Mouse (Mus musculus): ENCODE measurements around the gene Heatr6.

Heatr6 gene

GRCm38 (mm10) chr11:83753581-83754181, at the start of gene Heatr6:
Gene Heatr6 (plus strand): TSS chr11:83753696.
- peak; percentile 69 for DNase-seq (ENCODE audit: low read depth)

GRCm38 (mm10) chr11:83703705-83704104, 49.8 kb upstream of the Heatr6 start, which contains the start of gene Wfdc17:
Gene Wfdc17 (plus strand): TSS chr11:83703991.
- no peak for DNase-seq (ENCODE audit: low read depth)

- no peak for DNase-seq (ENCODE audit: low read depth)
Observed at GRCm38 (mm10) chr11:83708715-83709114, 44.8 kb upstream of the Heatr6 start, which contains the start of gene Wfdc18. Gene Wfdc18 (plus strand): TSS chr11:83709015.

DNA sequence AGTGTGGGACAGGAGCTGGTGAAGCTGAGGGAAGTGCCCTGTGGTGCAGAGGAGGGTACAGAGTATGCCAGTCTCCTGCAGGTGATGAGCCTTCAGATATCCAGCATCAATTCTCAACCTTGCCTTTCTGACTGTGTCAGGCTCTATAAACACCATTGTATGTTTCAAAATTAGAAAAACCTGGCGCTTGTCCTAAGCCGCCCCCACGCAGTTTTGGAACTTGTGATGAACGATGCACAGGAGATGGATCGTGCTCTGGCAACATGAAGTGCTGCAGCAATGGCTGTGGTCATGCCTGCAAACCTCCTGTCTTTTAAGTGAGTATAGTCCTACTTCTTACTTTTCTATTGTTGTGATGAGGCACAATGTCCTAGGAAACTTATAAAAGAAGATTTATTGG, 43.8 kb upstream of the Heatr6 start:
- no peak for DNase-seq (ENCODE audit: low read depth)

DNA sequence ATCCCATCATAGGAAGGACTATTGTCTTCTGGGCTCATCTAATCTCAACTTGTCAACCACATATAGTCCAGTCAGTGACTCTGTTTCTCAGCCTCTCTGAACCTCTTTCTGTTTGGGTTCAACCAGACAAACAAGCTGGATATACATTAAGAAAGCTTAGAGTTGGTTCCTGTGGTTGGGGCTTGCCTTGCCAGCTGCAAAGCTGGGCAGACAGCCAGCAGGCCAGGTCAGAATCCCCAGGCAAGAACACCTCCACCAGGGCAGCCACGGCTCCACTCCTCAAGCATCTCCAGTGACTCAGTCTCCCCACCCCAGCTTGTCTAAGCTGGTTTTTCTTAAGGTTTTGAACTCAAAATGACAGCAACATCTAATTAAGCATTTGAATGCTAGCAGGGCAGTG, 40.8 kb upstream of the Heatr6 start:
- DNase-seq (ENCODE audit: low read depth): no peak

- DNase-seq (ENCODE audit: low read depth): no peak
Observed at GRCm38 (mm10) chr11:83713925-83714324, 39.6 kb upstream of the Heatr6 start.

DNA sequence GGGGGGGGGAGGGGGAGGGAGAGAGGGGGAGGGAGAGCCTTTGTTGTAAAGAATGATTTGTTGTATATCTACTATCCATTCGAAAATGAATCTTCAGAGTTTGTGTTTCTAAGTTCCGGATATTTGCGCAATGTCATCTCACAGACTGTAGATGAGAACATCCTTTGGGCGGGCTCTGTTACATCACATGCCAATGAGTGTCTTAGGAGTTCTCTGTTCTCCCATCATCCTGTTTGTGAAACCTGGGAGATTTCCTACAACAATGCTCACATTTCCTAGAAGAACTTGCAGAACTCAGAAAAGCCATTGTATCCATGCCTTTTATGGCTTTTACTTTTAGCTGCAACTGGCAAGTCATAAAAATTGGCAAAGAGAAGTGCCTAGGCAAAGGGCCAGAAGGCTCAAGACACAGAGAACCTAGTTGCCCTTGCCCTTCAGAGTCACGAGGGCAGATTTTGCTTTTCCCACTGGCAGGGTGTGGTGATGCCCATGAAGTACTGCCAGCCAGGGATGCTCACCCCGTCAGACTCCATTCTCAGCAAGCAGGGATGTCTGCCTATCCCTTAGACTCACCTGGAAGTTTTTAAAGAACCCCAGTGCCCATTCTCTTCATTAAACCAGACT, 36.3 kb upstream of the Heatr6 start:
- peak; percentile 36 for DNase-seq (ENCODE audit: low read depth)

DNA sequence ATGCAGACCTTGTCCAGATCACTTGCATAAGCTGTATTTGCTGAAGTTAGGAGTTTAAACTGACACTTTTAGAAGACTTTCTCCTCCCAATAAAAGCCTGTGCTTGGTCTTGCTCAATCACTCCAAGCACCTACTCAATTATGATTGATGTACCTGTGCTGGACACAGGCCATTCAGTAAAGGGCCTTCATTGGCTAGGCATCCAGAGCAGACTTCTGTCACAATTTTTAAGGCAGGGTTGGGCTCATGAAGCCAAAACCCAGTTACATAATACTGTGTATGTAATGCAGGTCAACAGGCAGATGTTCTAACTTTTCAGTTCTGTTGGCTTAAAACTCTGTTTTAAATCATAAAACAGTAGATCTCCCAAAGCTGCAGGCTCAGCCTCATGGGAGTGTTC, 32.7 kb upstream of the Heatr6 start:
- DNase-seq (ENCODE audit: low read depth): no peak

- DNase-seq (ENCODE audit: low read depth): no peak
Observed at GRCm38 (mm10) chr11:83728757-83729432, 24.6 kb upstream of the Heatr6 start.

- DNase-seq (ENCODE audit: low read depth): no peak
Observed at GRCm38 (mm10) chr11:83731116-83731515, 22.4 kb upstream of the Heatr6 start.

GRCm38 (mm10) chr11:83733071-83733640, 20.3 kb upstream of the Heatr6 start:
- DNase-seq (ENCODE audit: low read depth): no peak

GRCm38 (mm10) chr11:83734215-83734614, 19.3 kb upstream of the Heatr6 start:
- DNase-seq (ENCODE audit: low read depth): no peak

- DNase-seq (ENCODE audit: low read depth): no peak
Observed at GRCm38 (mm10) chr11:83735881-83736280, 17.6 kb upstream of the Heatr6 start.

DNA sequence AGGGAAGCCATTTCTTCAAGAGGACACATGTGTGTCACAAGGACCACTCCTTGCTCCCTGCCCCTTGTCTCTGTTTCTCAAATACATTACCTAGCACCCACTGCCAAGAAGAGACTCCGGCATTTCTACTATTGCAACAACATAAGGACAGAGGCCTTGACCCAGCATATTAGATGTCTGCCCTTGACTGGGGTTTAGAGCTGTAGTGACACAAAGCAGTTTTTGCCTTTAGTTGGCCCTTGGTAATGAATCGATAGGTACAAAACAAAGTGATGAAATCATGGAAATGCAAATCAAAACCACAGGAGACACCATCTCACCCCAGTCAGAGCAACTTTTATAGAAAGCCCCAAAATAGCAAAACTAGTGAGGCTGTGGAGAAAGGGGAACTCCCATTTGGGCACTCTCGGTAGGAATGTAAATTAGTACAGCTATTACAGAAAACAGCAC, 16.4 kb upstream of the Heatr6 start:
- no peak for DNase-seq (ENCODE audit: low read depth)

DNA sequence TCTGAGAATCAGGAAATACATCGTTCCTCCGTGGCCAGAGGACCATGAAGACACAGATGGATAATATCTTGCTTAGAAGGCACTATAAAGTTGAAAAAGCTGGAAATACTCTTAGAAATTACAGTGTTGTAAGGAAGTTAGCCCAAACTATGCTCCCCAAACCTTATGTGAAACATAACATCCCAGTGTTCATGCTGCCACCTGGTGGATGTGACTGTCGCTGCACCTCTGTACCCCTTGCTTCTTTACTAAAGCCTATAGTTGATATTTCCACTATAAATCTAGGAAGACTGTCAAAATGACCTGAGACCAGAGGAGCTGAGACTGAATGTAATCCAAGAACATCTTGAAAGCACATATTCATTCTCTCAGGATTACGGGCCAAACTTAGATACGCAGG, 14.3 kb upstream of the Heatr6 start:
- DNase-seq (ENCODE audit: low read depth): no peak

GRCm38 (mm10) chr11:83740443-83740991, 13.0 kb upstream of the Heatr6 start:
- no peak for DNase-seq (ENCODE audit: low read depth)

DNA sequence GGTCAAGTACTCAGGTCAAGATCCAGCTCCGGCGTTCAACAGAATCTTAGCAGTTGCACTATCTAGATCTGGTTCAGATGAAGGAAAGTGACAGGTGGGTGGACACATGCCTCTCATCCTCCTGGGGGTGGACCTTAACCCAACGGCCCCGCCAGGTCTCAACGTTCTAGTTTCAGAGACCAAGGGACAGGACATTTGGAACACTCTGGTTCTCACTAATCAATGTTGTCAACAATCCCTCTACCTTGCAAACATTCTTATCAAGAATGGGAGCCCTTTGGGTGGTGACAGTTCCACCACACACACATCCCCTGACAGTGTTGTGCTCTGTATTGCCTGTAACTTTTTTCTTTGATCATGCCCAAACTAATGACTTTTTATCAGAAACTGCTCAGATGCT, 11.7 kb upstream of the Heatr6 start:
- no peak for DNase-seq (ENCODE audit: low read depth)

GRCm38 (mm10) chr11:83742731-83743355, 10.7 kb upstream of the Heatr6 start:
- no peak for DNase-seq (ENCODE audit: low read depth)

DNA sequence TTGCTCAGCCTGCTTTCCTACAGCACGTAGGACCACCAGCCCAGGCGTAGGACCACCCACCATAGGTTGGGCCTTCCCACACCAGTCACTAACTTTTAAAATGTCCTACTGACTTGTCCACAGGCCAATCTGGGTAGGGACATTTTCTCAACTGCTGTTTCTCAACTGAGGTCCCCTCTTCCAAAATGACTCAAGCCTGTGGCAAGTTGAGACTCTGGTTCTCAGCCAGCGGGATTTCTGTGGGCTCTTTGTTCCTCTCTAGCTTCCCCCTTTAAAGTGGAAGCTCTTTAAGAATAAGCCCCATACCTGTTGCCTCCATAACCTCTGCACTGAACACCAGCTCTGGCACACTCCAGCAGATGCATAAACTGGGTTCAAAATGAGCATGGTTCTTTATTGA, 10.0 kb upstream of the Heatr6 start:
- no peak for DNase-seq (ENCODE audit: low read depth)

DNA sequence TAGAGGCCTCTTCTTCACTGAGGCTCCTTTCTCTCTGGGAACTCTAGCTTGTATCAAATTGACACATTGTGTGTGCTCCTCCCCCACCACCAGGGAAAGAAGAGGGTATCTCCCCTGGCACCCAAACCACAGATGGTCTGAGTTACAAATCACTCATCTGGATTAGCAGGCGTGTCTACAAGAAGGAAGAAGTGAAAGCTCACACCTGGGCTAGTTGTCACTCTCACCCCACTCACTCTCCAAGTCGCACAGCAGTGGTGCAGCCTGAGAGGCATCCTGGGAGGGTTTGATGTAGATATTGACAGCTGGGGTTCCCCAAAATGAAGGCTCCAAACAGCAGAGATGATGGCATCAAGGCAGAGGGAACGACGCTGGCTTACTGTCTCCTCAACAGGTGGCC, 7.3 kb upstream of the Heatr6 start:
- no peak for DNase-seq (ENCODE audit: low read depth)

GRCm38 (mm10) chr11:83746681-83747080, 6.8 kb upstream of the Heatr6 start, which contains the start of gene Wfdc21:
Gene Wfdc21 (plus strand): TSS chr11:83746940.
- DNase-seq (ENCODE audit: low read depth): no peak

All from fibroblast of lung, adult 2 months (primary cell).